Mouse (Mus musculus) spleen, adult 2 months (tissue): ENCODE results near the gene Lyl1.

Source experiments
- CTCF ChIP-seq: fragments of 200-500 bp; IDR thresholded peaks from 2 replicates; pipeline ENCODE4 v1.5.1; 2011; ENCODE audit warnings: mild to moderate bottlenecking, inconsistent platforms; ENCODE audit not compliant: insufficient read depth, insufficient read length, insufficient replicate concordance; ENCODE audit errors: extremely low read depth
- POLR2A ChIP-seq: fragments of 200-500 bp; IDR thresholded peaks from 2 replicates; pipeline ENCODE4 v1.6.1; 2011; ENCODE audit warnings: low read depth, low read length, inconsistent platforms

DNA sequence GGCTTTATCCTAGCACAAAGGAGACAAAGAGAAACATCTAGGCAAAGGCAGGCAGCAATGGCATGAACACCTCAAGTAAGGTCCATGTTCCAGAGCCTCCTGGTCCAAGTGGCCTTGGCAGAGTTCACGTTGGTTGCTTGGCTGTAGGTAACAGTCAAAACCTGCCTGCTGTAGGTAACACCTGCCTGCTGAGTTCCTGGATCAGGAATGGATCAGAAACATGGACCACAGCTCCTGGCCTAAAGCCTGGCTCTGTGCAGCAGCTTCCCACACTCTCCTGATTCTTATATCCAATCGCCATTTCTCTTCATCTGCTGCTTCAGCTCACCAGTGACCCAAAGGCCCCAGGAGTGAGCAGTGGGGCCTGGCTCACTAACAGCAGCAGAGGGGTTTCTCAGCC is 33.4 kb downstream of the Lyl1 start:
- no peak for TF ChIP-seq POLR2A
- TF ChIP-seq CTCF = no peak
